Mouse (Mus musculus) induced T-regulatory cell, adult 2 months (primary cell): ENCODE measurements around the gene Tec.

Experiments used
- DNase-seq: peaks from one replicate; pipeline ENCODE4 v3.0.0-alpha.2; 2012; ENCODE audit warnings: low read depth

Tec gene

GRCm38 (mm10) chr5:72868091-72868875, at the start of gene Tec:
Gene Tec (minus strand): TSS chr5:72868483.
- DNase-seq, result peak; percentile 89

DNA sequence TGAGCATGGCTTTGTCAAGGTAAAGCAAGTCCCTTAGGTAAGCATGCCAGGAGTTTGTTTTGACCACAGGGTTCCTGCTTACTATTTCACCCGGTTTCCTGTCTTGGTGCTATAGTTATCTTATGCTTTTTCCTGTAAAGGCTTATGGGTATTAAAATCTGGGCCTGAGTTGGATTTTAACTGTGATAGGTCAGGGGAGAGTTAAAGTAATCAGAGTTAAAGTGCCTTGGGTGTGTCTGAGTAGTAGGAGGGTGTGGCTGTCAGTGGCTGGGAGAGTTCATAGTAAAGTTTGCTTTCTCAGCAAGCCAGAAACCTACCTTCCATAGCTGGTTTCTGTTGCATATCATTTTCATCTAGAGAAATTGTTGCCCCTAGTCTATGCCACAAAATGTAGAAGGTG, 48.6 kb upstream of the Tec start:
- DNase-seq, result peak; percentile 71

DNA sequence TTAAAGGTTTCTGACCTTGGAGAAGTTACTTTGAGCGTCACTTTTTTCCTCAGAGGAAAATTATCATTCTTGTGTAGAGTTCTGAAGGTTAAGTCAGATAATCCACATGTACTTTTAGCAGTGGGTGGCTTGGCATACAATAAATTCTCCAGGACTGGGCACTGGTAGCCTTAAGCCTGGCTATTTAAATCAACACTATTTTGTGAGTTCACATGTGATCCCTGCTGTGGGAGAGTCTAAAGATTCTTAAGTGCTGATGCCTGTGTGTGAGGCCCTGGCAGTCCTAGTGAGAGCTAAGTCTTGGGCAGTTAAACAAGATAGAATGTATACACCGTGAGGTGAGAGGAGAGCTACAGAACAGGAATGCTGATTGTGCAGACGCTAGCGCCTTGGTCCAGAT, 47.8 kb upstream of the Tec start:
- DNase-seq, result peak; percentile 31

DNA sequence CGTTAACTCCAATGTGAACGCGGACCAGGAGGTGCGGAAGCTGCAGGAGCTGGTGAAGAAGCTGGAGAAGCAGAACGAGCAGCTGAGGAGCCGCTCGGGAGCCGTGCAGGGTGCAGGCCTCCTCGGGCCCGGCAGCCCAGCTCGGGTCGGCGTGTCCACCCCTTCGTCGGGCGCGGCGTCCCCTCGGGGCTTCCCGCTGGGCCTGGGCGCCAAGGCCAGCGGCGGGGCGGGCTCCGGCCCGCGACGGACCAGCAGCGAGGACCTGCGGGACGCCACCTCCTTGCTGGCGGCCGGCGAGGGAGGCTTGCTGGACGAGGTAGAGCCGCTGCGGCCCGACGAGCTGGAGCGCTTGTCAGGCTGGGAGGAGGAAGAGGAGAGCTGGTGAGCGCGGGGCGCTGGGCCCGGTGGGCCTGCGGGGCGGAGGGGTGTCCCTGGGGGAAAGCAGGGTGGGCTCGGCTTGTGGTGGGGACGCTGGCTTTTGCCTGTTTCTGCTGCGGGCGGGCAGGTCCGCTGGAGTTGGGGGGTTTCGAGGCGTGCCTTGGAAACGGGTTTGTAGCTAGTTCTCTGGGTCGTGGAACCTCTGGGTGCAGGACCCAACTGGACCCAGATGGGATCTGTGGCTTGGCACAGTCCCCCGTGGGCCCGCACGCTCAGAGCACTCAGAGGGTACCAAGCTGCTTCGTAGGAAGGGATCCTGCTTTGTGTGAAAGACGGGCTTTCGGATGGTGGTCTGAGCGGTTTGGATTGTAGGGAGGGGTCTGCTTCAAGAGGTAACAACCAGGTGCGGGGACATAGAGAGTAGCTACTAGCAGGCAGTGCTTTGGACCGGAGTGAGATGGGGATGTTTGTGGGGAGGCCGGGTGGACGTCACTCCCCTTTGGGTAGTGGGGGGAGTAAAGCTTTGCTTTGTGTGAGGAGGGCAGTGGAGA, 46.6 kb upstream of the Tec start:
- DNase-seq, result peak; percentile 46

GRCm38 (mm10) chr5:72913648-72914557, 45.6 kb upstream of the Tec start, which contains the start of gene Slain2:
Gene Slain2 (plus strand): TSS chr5:72914304.
- peak; percentile 98 for DNase-seq

- no peak for DNase-seq
Observed at GRCm38 (mm10) chr5:72911284-72911683, 43.0 kb upstream of the Tec start.

GRCm38 (mm10) chr5:72910373-72910772, 42.1 kb upstream of the Tec start:
- no peak for DNase-seq

DNA sequence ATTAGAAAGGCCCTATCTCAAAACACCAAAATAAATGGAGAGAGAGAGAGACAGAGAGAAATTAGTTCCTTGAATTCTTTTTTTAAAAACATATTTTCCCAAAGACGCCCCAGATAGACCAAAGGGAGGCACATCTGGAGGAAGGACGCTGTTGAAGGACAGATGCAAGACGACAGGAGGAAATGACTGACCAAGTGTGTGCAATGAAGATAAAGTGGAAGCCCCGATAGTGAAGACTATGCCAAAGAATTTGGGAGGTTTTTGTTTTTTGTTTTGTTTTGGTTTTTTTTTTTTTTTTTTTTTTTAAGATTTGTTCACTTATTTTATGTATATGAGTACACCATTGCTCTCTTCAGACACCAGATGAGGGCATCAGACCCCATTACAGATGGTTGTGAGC, 41.1 kb upstream of the Tec start:
- DNase-seq, result no peak

- DNase-seq, result no peak
Observed at GRCm38 (mm10) chr5:72908324-72908936, 40.1 kb upstream of the Tec start.

DNA sequence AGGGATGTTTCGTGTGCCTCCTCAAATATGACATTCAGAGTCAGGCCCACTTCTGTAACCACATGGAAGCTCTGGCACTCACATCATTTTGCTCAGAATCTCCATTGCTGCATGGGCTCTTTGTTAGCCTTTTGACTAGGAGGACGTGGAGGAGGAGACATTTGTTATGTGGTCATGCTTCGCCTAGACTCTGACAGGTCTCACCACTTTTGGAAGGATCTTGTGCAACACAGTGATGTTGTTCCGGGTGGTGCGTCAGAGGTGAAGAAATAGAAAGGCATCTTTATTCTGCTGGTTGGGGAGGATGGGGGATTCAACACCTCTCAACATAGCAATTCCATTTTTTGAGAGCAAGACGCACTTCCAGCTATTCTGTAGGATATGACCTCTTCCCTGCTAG, 39.1 kb upstream of the Tec start:
- no peak for DNase-seq

DNA sequence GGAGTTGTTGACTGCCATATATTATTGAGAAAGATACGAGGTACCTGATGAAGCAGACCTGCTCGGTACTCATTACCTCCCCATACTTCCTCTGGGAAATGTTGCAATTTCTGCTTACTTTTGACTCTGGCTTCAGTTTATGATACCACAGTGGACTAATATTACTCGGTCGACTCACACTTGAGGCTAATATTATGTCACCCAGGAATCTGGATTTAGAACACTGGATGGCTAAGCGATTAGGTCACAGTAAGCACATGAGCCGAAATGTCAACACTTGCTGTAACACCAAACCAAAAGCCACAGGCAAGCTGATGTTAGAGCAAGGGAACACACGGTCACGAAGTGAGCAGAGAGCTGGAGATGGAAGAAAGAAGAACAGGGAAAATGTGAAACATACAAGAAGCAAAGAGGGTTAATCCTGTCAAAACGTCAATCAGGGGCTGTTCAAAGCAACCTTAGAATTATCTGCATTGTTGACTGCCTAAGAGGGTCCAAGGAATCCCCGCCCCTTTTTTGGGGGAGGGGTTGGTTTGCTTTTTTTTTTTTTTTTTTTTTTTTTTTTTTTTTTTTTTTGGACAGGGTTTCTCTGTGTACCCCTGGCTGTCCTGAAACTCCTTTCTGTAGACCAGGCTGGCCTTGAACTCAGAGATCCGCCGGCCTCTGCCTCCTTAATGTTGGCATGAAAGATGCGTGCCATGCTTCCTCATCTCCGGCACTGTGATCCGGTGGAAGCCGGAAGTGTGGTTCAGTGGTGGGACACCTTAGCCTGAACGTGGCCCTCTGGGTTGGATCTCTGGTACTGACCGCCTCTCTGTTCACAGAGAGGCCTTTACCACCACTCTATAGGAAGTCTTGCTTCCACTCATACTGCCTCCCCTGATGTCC, 36.9 kb upstream of the Tec start:
- no peak for DNase-seq

DNA sequence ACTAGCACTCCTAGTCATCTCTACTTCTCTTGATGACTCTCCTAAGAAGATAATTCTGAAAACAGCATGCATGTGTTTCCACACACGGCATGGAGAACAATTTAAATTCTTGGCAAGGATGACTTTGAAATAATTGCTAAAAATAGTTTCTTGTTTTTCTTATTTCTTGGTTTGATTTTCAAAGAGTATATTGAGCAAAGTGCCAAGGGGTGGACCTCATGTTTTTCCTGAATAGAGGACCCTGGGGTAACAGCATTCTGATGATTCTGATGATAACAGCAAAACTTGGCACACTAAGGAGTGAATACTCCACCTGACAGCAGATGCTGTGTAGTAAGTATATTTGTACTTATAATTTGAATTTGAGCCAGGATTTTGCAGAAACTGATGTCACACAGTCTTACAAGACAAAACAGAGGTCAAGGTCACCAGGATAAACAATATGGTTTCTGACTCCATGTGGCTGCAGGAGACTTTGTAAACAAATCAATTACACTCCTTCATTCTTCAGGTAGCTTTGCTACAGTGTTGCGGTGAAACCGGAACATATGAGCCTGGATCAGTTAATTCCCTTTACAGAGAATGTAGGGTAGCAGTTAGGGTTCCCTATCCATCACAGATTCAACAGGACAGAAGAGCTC, 34.7 kb upstream of the Tec start:
- DNase-seq, result no peak

GRCm38 (mm10) chr5:72902312-72902711, 34.0 kb upstream of the Tec start:
- DNase-seq, result no peak

DNA sequence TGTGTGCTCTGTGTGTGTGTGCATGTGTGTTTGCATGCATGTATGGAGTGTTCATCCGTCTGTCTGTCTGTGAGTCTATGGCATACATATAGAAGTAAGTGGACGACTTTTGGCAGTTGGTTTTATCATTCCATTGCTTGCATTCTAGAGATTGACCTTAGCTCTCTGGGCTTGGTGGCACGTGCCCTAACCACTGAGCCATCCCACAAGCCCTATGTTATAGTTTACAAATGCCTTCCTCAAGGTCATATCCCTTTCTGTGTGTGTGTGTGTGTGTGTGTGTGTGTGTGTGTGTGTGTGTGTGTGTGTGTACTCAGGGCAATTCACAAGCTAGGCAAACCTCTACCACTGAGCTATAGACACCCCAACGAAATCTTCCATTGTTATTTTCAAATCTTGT, 33.6 kb upstream of the Tec start:
- DNase-seq, result no peak

- DNase-seq, result no peak
Observed at GRCm38 (mm10) chr5:72899255-72899654, 31.0 kb upstream of the Tec start.

DNA sequence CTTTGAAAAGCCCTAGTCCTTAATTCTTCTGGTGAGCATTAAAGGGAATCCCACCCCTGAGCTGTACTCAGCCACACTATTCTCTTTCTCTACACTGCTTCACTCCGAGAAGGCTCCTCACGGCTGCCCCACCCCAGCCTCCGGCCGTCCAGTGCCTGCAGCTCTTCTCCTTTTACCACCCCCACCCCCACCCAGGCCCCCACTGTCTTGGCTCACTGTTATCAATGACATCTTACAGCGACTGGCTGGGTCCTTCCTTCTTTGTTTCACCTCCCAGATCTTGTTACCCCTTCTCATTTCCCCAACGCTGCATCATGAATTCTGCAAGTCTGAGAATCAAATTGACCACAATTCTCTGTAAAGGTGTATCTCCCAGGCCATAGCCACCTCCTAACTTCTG, 29.7 kb upstream of the Tec start:
- DNase-seq, result no peak

- DNase-seq, result no peak
Observed at GRCm38 (mm10) chr5:72896478-72897279, 28.4 kb upstream of the Tec start.

DNA sequence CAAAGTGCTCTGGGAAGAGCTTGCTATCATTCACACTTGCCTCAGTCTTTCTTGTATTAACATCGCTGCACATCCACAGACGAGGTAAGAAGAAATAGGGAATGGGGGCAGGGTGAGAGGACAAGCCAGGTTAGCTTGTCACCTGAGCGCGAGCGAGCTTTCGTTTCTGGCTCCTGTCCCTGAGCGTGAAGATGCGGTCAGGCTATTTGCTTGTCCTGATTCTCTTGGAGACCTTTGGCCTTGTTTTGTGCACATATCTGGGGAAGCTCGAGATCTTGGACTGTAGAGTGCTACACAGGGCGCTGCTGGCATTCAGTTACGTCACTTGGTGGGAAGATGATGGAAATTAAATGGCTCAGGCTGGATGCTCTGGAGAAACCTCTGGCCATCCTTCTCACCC, 27.0 kb upstream of the Tec start:
- no peak for DNase-seq

DNA sequence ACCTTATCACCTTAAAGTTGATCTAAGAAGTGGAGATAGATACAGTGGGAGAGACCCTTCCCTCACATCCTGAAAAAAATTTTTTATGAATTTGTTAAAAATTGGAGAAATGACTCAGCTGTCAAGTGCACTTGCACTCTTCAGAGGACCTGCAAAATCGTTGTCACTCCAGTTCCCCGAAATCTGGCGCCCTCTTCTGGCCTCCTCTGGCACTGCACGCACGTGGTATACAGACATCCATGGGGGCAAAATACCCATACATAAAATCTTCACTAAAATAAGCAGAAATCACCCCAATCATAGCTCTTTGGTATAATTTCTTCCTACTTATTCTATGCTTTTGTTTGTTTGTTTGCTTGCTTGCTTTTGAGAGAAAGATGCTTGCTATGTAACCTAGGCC, 25.7 kb upstream of the Tec start:
- peak; percentile 67 for DNase-seq
